Mouse (Mus musculus) gastrocnemius, postnatal 4 days (tissue): Measurements from ENCODE around the gene Dclk1. TPM values are rescaled to one million over a fixed set of nuclear protein-coding genes. Genes with fewer than 3 reads are reported as not detected.

Experiments
- DNase-seq, 2 experiments: peaks; one replicate each; pipeline ENCODE4 v3.0.0; 2021 to 2022; ENCODE audit warnings: low spot score in 2 of 2, mixed read lengths in 2 of 2
- total RNA-seq, 2 experiments: library from RNA; stranded (reverse); gene quantifications; 2 replicates each; pipeline ENCODE4 v1.2.3; 2021

Gene Dclk1
- total RNA-seq, 2 experiments from 2014 or later: 78.9 to 96.4 TPM

DNA sequence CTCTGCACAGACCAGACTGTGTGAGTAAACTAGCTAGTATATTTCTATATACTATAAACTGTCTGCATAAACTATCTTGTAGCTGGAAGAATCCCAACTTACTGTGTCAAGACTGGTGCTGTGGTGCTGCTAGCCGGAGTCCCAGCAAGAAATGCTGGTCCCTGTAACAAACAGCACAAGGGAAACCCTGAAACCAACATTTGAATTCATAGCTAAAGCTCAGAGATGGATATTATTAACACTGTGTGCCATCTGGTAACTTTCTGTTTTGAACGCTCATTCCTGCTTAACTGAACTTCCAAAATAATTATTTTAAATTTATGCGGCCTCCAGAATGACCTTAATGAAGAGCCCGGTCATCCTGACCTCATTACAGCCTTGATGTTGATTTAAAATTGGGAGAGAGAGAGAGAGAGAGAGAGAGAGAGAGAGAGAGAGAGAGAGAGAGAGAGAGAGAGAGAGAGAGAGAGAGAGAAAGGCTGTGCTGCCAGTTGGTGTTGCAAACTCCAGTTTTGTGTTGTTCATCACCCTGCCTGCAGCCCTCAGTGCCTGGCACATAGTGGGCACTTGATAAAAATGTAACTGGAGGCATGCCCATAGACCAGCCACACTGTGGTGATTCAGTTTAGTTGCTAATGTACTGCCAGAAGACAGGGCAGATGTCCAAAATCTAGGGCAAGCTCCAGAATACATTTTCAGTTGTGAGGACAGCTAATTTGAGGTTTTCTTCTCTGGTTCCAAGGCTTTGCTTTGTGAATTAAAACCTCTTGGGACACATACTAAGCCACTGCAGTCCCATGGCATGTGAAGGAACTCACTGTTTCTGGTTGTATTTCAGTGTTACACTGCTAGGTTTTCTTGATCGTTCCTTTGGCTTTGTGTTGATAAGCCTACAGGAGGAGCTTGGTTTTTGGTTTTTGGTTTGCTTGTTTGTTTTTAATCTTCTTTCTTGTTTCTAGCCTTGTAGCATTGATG, 205.6 kb downstream of the Dclk1 start:
- DNase-seq: no peak

DNA sequence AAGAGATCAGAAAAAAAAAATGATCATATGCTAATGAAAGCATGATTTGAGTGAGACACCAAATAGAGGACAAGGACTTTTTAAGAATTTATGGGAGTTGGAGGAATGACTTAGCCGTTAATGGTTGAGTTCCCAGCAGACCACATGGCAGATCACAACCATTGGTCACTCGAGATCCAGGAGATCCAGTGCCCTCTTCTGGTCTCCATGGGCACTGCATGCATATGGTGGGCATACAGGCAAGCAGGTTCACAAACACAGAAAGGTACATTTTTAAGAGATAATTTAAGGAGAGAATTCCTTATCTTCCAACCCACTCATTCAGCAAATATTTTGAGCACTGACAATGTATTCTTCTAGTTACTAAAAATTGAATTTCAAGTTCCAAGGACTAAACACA, 207.0 kb downstream of the Dclk1 start:
- no peak for DNase-seq

DNA sequence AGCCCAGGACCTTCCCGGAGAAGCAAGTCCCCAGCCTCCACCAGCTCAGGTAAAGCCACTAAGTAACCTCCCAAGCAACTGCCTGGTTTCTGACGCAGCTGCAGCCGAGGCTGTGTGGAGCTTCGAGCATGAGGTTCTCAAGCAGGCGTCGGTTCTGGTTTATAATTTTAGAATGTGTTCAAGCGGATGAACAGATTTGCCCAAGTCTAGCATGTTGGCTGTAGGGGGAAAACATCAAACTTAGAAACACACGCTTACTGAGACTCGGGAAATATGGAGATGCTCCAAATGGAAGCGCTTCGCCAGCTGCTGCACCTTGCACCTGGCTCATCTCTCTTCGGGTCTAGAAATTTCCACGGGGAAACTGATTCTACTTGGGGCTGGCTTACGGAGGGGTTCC, 208.9 kb downstream of the Dclk1 start:
- DNase-seq: no peak

DNA sequence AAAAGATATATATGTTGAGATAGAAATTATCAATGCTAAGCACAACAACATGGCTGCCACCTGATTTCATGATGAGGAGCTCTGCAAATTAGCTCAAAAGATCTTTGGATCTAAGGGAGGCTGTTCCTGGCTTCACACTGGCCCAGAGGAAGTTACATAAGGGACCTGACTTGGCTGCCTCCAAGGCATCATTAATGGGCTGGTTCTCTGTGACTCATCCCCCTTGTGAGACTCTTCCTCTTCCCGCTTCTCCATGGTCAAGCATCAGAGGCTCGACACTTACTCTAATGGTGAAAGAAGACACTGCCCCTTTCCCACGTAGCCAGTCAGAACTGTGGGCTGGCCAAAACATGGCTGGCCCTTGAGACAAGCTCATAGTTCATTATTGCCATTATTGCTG, 209.7 kb downstream of the Dclk1 start:
- no peak for DNase-seq

DNA sequence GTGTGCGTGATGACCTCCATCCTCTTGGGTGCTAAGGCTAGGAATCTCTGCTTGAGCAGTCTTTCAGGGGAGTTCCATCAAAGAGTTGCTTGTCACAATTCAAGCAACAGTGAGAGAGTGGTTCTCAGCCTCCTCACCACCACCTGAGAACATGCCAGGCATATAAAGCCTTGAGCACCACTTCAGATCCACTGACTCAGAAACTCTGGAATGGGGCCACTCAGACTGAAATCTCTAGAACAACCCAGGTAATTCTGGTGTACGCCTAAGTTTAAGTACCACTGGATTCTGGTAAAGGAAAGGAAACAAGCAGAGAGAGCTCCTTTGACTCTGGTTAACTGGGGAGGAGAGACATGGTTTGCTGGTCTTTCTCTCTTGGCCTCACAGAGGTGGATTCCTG, 210.3 kb downstream of the Dclk1 start:
- no peak for DNase-seq

DNA sequence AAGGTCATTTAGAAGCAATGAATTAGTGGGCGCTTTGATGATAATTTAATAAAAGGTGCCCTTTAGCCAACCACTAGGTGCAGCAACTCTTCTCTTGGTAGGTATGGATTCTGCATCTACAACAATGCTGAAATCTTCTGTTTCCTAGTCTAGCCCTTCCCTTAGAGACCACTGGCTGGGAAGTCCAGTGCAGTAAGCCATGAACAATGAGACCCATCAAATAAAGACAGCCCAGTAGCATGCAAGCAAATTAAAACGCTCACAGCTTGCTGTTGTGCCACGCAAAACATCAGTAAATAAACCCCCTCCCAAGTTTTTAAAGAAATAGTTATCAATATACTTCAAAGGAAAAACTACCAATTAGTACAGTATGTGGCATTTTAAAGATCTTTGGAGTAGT, 218.9 kb downstream of the Dclk1 start:
- no peak for DNase-seq

DNA sequence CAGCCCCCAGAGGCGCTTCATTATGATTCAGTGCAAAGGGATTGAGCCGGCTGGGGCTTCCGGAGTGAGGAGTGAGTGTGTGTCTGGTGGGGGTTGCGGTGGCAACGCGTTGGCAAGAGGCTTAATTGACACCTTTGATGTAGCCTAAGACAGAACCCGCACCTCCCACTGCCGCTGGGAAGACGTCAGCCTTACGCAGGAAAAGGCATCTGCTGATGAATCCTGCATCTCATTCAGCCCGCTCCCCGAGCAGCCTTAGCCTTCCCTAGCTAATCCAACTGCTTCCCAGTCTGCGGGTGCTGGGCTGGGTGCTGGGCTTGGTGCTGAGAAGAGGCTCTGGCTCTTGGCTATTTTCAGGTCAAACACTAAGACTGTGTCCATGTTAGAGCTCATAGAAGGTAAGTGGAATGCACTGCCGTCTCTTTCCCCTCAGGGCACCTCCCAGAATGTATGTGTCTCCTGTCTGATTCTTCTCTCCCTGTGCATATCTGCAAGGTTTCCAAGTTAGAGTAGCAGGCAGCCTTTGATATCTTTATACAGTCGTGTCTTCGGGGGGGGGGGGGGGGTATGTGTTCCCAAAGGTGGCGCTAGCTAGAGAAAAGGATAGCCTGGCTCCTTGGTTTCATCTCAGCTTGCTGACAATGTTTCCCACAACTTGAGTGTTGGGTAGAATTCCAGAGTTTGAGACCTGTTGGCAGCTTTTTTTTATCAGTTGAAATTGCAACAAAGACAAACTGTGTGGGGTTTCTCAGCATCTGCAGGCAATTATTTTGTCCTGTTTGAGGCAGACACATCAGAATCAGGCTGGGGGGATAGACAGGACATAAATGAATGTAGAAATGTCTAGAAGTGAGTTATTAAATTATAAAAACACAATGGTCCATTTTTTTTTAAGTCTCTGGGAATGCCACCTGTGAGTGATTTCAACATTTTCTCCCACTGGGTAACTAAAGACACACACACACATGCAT, 219.8 kb downstream of the Dclk1 start:
- DNase-seq: no peak

DNA sequence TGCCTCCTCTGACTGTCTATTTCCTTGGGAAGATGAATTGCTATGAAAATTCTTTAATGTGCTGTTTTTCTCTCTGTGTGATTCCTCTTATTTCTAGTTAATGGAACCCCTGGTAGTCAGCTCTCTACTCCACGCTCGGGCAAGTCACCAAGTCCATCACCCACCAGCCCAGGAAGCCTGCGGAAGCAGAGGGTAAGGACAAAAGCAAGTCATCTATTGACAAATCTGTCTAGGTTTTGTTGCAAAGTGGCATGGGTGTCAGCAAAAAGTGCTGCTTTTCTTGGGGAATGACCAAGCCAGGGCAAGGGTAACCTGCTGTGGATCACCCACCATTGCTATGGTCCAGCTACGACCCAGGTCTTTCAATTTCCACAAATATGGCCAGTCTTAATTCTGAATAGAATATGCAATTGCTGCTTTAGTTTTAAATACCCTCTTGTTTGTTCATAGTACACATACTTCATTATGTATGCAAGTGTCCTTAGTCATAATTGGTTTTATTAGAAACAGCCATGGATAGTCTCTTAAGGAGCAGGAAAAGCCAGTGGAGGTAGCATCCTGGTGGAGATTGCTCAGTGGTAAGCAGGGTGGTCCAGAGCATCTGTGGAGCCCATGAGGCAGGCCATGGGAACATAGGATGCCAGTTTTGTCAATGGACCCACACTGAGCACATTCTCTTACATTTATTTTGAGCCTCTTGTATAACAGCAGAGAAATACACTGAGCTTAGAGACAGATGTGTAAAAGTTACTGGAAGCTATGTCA, 220.9 kb downstream of the Dclk1 start:
- no peak for DNase-seq

DNA sequence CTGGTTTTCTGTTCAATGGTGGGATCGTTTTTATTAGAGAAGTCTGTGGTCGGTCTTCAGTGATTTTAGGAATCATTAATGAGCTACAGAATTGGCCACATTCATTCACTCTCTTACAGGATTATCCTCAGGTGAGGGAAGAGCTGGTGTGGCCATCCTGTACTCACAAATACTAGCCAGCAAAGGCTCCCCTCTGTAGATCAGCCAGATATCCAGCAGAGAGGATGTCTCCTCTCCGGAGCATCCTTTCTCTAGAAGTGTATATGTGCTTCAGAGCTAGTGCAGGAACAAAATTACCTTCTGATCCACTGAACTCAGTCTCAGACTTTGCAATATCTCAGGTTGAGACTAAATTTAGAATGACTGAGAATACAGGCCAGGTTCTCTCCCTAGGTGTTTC, 222.1 kb downstream of the Dclk1 start:
- DNase-seq: no peak

DNA sequence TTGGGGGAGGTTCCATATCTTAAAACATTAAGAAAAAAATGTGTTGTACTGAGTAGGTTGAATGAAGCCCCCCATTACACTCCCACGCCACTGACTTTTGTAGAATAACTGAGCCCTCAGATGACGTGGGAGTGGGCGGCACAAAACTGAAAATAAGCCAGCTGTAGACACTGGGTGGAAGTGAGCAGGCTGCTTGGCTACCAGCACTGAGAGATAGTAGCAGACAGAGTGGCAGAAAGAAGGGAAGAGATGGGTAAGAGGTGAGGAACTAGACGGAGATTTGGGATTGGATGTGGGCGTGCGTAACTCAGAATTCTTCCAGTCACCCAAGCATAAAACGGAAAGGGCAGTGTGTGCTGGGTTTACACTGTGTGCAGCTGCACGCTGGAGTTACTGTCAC, 223.6 kb downstream of the Dclk1 start:
- no peak for DNase-seq

DNA sequence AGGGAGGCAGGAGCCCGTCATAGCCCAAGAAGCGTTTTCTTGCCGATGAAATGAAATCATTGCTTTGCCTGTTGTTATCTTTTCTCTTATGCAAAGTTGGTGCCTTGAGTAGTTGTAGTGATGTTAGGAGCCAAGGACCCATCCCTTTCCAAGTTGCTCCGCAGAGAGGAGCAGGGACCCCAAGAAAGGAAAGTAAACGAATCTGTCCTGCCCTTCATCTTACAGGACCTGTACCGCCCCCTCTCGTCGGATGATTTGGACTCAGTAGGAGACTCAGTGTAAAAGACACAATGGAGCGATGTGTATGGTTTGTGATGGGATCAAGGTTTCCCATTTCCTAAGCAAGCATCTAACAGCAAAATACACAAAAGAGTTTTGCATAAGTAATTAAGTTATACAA, 224.2 kb downstream of the Dclk1 start:
- DNase-seq: no peak

DNA sequence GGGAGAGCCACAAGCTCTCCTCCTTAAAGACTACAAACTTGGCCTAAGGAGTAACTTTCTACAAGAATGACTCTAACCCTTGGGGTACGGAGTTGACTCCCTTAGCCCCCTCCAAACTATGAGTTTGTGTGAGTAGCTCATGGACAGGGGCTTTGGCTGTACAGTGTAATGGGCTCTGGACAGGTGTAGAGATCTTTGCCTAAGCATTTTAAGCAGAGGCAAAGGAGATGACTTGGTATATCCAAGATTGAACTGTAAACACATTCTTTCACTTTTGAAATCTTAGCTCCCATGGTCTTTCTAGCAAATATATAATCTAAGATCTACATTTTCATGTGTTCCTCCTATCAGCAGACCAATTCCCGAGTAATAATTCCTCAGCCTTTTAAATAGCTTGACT, 229.9 kb downstream of the Dclk1 start, which contains the start of gene Gm21954:
Gene Gm21954, minus strand, starts transcription at position 101 of the 400 bp plus-strand sequence.
- DNase-seq: no peak

DNA sequence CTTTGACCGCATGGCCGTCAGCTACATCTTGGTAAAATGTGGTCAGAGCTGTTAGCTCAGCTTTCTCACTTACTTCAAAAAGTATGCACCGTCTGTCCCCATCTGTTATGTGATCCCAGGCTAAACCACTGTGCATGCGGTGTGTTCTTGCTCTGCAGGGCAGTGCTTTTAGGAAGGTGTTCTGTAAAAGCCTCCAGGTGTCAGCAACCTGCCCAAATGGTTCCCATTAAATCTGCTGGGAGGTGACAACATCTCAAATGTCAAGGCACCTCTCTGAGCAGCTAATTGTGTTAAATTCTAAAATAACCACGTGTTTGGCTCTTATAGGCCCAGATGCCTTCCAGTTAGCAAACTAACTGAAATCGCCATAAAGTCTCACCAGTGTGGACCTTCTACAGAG, 231.0 kb downstream of the Dclk1 start:
- no peak for DNase-seq

DNA sequence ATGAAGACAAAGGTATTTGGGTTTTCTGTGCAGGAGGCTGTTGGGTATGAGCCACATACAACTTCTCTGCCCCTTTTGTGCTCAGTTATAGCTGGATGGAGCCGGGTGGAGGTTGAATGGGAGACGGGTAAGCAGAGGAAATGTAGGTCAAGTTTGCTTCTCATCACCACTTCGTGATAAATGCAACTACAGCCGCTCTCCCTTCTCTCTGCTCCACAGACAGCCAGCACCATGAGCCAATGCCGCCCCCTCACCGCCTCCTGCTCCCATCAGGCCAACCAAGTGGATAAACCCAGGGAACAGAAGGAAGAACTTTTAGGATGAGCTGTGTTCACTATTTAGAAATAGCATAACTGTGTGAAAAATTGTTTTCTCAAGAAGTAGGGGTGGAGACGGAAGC, 234.5 kb downstream of the Dclk1 start:
- no peak for DNase-seq

DNA sequence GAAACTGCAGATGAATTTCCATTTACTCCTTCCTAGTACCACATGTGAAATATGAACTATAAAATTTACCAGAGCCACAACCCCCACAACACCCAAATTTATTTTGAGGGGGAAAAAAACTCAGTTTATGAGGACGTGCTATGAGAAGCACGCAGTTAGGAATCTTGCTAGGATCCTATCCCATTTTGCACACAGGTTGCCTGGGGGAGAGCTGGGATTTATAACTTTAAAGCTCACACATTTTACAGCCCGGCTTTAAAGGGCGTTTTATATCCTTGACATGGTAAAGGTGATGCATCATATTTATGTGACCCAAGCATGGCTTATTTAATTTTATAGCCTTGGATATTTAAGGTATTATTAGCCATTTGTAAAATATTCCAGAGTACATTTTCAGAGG, 237.1 kb downstream of the Dclk1 start:
- DNase-seq: no peak

DNA sequence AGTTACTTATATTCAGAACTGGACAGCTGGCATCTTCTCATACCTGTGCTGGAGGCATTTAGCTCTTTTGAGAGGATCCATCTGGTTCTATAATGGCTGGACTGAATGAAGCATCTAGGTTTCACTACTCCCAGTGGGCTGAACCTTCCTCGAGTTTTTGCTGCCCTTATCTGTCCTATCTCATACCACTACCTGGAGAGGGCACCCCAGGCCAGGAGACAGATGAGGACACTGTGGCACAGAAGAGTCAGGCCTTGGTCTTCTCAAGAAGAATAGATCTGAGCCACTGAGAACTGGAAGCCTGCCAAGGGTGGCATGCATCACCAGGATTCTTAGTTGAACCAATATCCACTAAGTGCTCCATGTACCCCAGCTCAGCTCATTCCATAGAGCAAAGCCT, 239.0 kb downstream of the Dclk1 start:
- DNase-seq: no peak

DNA sequence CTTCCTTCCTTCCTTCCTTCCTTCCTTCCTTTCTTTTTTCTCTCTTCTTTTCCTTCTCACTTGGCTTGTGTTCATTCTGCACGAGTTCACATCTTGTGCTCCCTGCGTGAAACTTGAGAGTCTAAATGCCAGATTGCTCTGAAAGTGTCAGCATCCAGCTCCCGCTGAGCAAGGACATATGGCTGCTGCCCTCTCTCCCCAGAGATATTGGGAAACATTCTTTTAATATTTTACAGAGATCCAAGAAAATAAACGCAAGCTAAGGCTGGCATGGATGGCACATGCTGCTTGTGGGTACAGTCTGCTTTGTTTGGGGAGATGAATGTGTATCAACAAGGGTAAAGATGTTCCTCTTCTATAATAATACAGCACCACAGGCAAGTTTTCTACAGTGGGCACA, 241.2 kb downstream of the Dclk1 start:
- no peak for DNase-seq

DNA sequence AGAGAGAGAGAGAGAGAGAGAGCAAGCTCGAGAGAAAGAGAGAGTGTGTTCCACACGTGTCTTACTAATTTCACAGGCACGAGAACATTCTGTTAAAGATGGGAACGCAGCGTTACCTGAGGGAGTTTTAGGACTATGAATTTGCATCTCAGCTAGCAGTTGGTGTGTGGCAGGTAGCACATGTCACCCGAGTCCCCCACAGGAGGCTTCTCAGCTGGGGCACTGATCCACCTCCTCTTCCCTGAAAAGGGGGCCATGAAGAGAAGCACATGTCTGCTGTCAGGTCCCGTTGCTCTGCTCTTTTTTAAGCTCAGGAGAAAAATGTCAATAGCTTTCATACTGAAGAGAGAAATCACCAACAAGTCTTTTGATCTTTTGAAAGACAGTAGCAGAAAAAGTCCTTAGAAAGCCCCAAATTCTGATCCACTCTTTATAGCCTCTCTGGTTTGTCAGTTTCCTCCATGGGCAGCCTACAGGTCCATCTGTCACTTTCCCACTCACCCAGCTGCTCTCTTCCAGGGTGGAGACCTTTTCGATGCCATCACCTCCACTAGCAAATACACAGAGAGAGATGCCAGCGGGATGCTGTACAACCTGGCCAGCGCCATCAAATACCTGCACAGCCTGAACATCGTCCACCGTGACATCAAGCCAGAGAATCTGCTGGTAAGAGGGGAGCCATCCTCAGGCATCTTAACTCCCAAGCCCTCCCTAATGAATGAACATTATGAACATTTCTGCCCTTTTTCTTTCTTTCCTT, 247.2 kb downstream of the Dclk1 start:
- no peak for DNase-seq

DNA sequence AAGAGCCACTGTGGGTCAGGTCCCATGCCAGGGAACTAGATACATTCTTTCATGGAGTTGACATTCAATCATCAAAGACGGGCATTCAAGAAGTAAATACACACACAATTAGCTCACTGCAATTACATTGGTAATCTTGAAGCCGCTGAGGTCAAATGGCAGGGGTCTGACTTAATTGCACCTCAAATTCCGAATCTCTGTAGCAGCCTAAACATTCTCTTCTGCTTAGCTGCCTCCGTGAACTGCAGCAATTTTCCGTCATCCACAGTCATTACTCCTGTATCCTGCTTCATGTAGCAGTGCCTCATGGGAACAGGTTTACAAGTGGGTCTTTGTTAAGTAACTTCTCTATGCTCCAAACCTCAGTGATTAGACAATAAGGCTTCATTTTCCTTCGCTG, 249.9 kb downstream of the Dclk1 start:
- DNase-seq: no peak

DNA sequence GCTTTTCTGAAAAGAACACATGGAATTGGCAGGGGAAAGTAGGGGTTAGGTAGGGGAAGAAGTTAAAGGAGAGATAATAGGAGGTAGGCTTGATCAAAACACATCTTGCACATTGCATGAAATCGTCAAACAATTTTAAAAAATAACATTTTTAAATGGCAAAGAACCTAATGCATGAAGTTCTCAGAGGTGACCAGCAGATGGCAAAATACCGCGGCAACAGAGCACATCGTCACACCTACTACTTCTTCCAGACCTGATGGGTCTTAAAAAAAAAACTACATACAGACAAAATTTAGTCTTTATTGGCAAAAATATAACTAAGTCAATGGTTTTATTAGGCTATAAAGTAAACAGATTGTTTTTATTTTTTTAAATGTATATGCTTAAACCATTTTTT, 252.2 kb downstream of the Dclk1 start:
- DNase-seq: no peak
